Mouse (Mus musculus): ENCODE measurements around the gene Dcaf5. TPM values are rescaled to one million over a fixed set of nuclear protein-coding genes. Genes with fewer than 3 reads are reported as not detected.

Gene Dcaf5
- polyA plus RNA-seq, 1 experiment from 2014 or later, result 12.5 TPM

DNA sequence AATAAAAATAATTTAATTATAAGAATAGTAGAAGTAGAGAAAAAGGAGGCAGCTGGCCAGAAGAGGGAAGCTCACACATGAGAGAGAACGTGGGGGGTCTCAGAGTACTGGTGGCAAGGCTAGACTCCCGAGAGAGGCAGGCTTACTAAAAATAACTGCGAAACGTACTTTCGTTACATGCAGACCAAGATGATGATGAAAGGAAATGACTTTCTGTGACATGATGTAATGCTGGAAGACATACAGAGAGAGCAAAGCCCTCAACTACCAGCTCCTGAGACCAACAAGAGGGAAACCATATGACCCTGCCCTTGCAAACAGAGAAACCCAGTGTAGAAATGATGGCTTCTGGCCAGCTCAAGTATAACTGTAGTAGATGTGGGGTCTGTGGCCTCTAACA lies 76.1 kb downstream of the Dcaf5 start:
- Histone ChIP-seq H3K9me3 (ENCODE audit: control insufficient read depth, low read length) (no peaks in the 10 kb centered on the region), H3K4me2 (ENCODE audit: low read depth, low read length, severe bottlenecking) (no peak overlapping the region), H3K4me3 (ENCODE audit: low read depth, low read length) (no peak overlapping the region), H3K27ac (ENCODE audit: low read depth, low read length) (no peak overlapping the region), H3K36me3 (ENCODE audit: control insufficient read depth, insufficient read depth, low read length) (no peaks in the 10 kb centered on the region), H3K4me1 (replicated peaks; ENCODE audit: control insufficient read depth, insufficient read depth, low read length) (0 out of 2 replicates have a peak, but pooled peaks cover under 1% of the 10 kb centered on the region), H3K9ac (ENCODE audit: low read length) (no peak overlapping the region), H3K27me3 (ENCODE audit: control insufficient read depth, insufficient read depth, low read length) (no peaks in the 10 kb centered on the region)
- ATAC-seq (replicated peaks; ENCODE audit: low FRiP score) (no peak), DNase-seq (ENCODE audit: low spot score) (no peak)
- 89% methylated on average over 5 of the region's 5 CpGs for WGBS

DNA sequence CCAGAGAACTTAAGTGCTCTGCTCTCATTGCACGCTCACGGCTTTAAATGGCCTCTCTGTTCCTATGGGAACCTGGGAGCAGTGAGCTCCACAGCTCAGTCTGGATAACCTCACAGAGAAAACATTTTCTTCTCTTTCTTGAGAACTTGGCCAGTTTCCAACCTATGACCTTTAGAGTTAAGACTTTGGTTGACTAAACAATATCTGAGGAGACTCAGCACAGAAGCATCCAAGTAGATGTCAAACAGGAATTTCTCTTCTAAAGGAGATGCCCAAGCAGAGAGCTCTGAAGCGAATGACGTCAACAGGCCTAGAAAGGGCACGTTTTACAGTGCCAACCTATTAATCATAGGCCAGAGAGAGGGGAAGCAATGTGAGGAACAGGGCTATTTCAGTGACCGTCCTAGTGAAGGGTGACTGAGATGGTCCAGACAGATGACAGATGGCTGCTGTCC lies 91.6 kb downstream of the Dcaf5 start:
- ATAC-seq (replicated peaks; ENCODE audit: low FRiP score) (no peak), DNase-seq (ENCODE audit: low spot score) (peak; percentile 9)
- Histone ChIP-seq H3K27me3 (ENCODE audit: control insufficient read depth, insufficient read depth, low read length) (no peaks in the 10 kb centered on the region), H3K4me1 (replicated peaks; ENCODE audit: control insufficient read depth, insufficient read depth, low read length) (no peaks in the 10 kb centered on the region), H3K4me2 (ENCODE audit: low read depth, low read length, severe bottlenecking) (no peak overlapping the region), H3K4me3 (ENCODE audit: low read depth, low read length) (no peak overlapping the region), H3K9me3 (ENCODE audit: control insufficient read depth, low read length) (no peaks in the 10 kb centered on the region), H3K36me3 (ENCODE audit: control insufficient read depth, insufficient read depth, low read length) (no peaks in the 10 kb centered on the region; the same call in 1 of the 2 replicates), H3K9ac (ENCODE audit: low read length) (no peak overlapping the region), H3K27ac (ENCODE audit: low read depth, low read length) (no peak overlapping the region)
- WGBS, result 89% methylated on average over 6 of the region's 6 CpGs

DNA sequence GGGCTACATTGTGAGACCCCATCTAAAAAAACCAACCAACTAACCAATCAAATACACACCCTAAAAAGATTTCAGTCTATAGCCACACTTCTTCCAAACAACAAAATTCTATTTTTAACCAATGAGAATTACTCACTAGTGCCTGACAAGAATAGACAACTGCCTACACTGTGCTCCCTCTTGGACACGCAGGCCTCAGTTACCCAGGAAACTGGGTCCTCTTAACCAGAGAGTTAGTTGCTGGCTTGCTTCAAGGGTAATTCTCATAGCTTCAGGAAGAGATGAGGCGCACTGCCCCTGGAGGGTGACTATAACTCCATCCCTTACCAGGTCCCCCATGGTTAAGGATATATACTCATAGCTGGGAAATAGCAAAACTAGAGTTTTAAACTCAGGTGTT lies 95.5 kb downstream of the Dcaf5 start:
- Histone ChIP-seq H3K9me3 (ENCODE audit: control insufficient read depth, low read length) (no peaks in the 10 kb centered on the region), H3K4me3 (ENCODE audit: low read depth, low read length) (no peak overlapping the region), H3K9ac (ENCODE audit: low read length) (no peak overlapping the region), H3K36me3 (ENCODE audit: control insufficient read depth, insufficient read depth, low read length) (peaks cover 6% of the 10 kb centered on the region; the same call in 1 of the 2 replicates), H3K4me1 (replicated peaks; ENCODE audit: control insufficient read depth, insufficient read depth, low read length) (no peaks in the 10 kb centered on the region), H3K27me3 (ENCODE audit: control insufficient read depth, insufficient read depth, low read length) (no peaks in the 10 kb centered on the region), H3K27ac (ENCODE audit: low read depth, low read length) (no peak overlapping the region), H3K4me2 (ENCODE audit: low read depth, low read length, severe bottlenecking) (no peak overlapping the region)
- DNase-seq (ENCODE audit: low spot score) (no peak), ATAC-seq (replicated peaks; ENCODE audit: low FRiP score) (no peak)
- WGBS, result 93% methylated on average over 2 of the region's 2 CpGs

- no peak overlapping the region for H3K4me3 ChIP-seq (ENCODE audit: low read depth, low read length)
- H3K9ac ChIP-seq (ENCODE audit: low read length), result no peak overlapping the region
- ATAC-seq (replicated peaks; ENCODE audit: low FRiP score) (no peak), DNase-seq (ENCODE audit: low spot score) (no peak)
- no peaks in the 10 kb centered on the region for H3K9me3 ChIP-seq (ENCODE audit: control insufficient read depth, low read length)
- WGBS, result 73% methylated on average over 4 of the region's 4 CpGs
- H3K4me2 ChIP-seq (ENCODE audit: low read depth, low read length, severe bottlenecking), result no peak overlapping the region
- no peaks in the 10 kb centered on the region for H3K27me3 ChIP-seq (ENCODE audit: control insufficient read depth, insufficient read depth, low read length)
- H3K27ac ChIP-seq (ENCODE audit: low read depth, low read length), result no peak overlapping the region
- no peaks in the 10 kb centered on the region for H3K4me1 ChIP-seq (replicated peaks; ENCODE audit: control insufficient read depth, insufficient read depth, low read length)
- H3K36me3 ChIP-seq (ENCODE audit: control insufficient read depth, insufficient read depth, low read length), result peaks cover 6% of the 10 kb centered on the region; the same call in 1 of the 2 replicates
Measured at GRCm38 (mm10) chr12:80334162-80334561, 102.2 kb downstream of the Dcaf5 start.

DNA sequence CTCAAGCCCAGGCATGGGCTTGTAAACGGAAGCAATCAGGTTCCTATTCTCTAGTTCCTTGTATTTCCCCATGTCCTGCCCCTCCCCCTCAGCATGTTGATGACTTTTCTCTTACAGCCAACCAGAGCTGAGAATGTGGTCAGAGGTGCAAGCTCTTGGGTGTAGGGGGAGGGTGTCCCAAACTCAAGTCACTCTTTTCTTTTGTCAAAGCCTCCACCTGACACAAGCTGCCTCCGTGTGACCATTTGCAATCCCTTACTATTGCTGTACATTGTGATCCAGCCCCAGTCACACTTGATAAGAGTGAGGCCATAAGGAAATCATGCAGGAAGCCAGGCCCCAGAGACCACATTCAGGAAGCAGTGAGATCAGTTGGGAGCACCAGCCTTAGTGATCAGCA lies 104.8 kb downstream of the Dcaf5 start:
- DNase-seq (ENCODE audit: low spot score), result no peak
- WGBS, result 29% methylated on average over 2 of the region's 2 CpGs
- no peak for ATAC-seq (replicated peaks; ENCODE audit: low FRiP score)
- no peaks in the 10 kb centered on the region for H3K4me1 ChIP-seq (replicated peaks; ENCODE audit: control insufficient read depth, insufficient read depth, low read length)
- H3K36me3 ChIP-seq (ENCODE audit: control insufficient read depth, insufficient read depth, low read length), result no peaks in the 10 kb centered on the region
- no peak overlapping the region for H3K4me2 ChIP-seq (ENCODE audit: low read depth, low read length, severe bottlenecking)
- no peak overlapping the region for H3K4me3 ChIP-seq (ENCODE audit: low read depth, low read length)
- no peak overlapping the region for H3K9ac ChIP-seq (ENCODE audit: low read length)
- H3K27me3 ChIP-seq (ENCODE audit: control insufficient read depth, insufficient read depth, low read length), result no peaks in the 10 kb centered on the region
- no peaks in the 10 kb centered on the region for H3K9me3 ChIP-seq (ENCODE audit: control insufficient read depth, low read length)
- H3K27ac ChIP-seq (ENCODE audit: low read depth, low read length), result no peak overlapping the region

DNA sequence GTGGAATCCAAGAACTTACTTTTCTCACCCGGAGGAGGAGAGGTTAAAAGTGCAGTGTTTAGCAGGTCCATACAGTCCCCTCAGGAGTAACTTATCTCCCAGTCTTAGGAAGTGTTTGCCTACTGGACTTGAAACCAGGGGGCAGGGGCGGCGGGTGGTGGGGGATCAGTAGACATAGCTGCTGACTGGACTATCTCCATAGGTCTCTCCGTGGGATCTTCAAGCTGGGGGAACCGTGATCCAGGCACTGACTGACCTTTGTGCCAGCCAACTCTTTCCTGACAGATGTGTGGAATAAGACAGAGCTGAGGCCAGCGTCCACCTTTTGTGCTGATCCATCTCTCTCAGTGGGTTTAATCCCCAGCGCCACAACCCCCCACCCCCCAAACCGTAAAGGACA lies 105.6 kb downstream of the Dcaf5 start:
- ATAC-seq (replicated peaks; ENCODE audit: low FRiP score) (no peak), DNase-seq (ENCODE audit: low spot score) (no peak)
- Histone ChIP-seq H3K4me3 (ENCODE audit: low read depth, low read length) (no peak overlapping the region), H3K27me3 (ENCODE audit: control insufficient read depth, insufficient read depth, low read length) (no peaks in the 10 kb centered on the region), H3K36me3 (ENCODE audit: control insufficient read depth, insufficient read depth, low read length) (no peaks in the 10 kb centered on the region), H3K4me2 (ENCODE audit: low read depth, low read length, severe bottlenecking) (no peak overlapping the region), H3K4me1 (replicated peaks; ENCODE audit: control insufficient read depth, insufficient read depth, low read length) (no peaks in the 10 kb centered on the region), H3K9me3 (ENCODE audit: control insufficient read depth, low read length) (no peaks in the 10 kb centered on the region), H3K9ac (ENCODE audit: low read length) (no peak overlapping the region), H3K27ac (ENCODE audit: low read depth, low read length) (no peak overlapping the region)
- 73% methylated on average over 8 of the region's 8 CpGs for WGBS

DNA sequence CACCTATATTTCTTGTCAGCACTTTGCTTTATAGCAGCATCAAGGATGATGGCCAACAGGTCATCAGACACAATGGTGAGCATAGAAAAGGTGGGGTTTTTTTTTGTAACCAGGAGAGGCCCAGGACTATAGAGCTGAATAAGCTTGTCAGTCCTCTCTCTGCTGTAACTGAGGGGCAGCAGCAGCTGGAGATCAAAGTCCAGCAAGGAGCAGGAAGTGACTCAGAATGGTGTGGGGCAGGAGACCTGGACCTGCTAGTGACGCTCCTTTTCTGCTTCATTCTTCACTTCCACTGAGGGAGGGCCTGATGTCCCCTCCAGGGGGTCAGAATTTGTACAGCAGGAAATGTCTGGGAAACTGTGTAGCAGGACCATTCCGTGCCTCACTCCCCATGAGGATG lies 106.8 kb downstream of the Dcaf5 start:
- Histone ChIP-seq H3K27ac (ENCODE audit: low read depth, low read length) (no peak overlapping the region), H3K36me3 (ENCODE audit: control insufficient read depth, insufficient read depth, low read length) (no peaks in the 10 kb centered on the region), H3K4me3 (ENCODE audit: low read depth, low read length) (no peak overlapping the region), H3K4me1 (replicated peaks; ENCODE audit: control insufficient read depth, insufficient read depth, low read length) (no peaks in the 10 kb centered on the region), H3K4me2 (ENCODE audit: low read depth, low read length, severe bottlenecking) (no peak overlapping the region), H3K9ac (ENCODE audit: low read length) (no peak overlapping the region), H3K9me3 (ENCODE audit: control insufficient read depth, low read length) (no peaks in the 10 kb centered on the region), H3K27me3 (ENCODE audit: control insufficient read depth, insufficient read depth, low read length) (no peaks in the 10 kb centered on the region)
- ATAC-seq (replicated peaks; ENCODE audit: low FRiP score), result no peak
- no peak for DNase-seq (ENCODE audit: low spot score)
- 48% methylated on average over 2 of the region's 2 CpGs for WGBS

GRCm38 (mm10) chr12:80326047-80326446 lies 110.4 kb downstream of the Dcaf5 start:
- no peak overlapping the region for H3K27ac ChIP-seq (ENCODE audit: low read depth, low read length)
- H3K4me2 ChIP-seq (ENCODE audit: low read depth, low read length, severe bottlenecking), result no peak overlapping the region
- ATAC-seq (replicated peaks; ENCODE audit: low FRiP score), result no peak
- no peak for DNase-seq (ENCODE audit: low spot score)
- no peaks in the 10 kb centered on the region for H3K4me1 ChIP-seq (replicated peaks; ENCODE audit: control insufficient read depth, insufficient read depth, low read length)
- H3K9ac ChIP-seq (ENCODE audit: low read length), result no peak overlapping the region
- no peaks in the 10 kb centered on the region for H3K27me3 ChIP-seq (ENCODE audit: control insufficient read depth, insufficient read depth, low read length)
- no peaks in the 10 kb centered on the region for H3K9me3 ChIP-seq (ENCODE audit: control insufficient read depth, low read length)
- no peak overlapping the region for H3K4me3 ChIP-seq (ENCODE audit: low read depth, low read length)
- H3K36me3 ChIP-seq (ENCODE audit: control insufficient read depth, insufficient read depth, low read length), result no peaks in the 10 kb centered on the region

DNA sequence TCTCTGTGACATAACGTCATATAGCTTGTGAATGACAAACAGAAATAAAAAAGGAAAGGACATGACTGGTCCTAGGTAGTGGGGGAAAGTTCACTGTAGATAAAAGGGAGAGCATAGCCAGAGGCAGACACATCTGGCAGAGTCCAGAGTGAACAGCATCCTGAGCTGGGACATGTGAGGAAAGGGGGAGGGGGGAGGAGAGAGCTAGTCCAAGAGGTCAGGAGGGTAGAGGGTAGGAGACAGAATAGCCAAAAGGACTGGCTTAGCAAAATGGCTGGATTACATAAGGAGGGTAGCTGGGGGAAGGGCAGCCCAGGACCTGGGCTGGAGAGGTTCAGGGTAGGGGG lies 111.6 kb downstream of the Dcaf5 start:
- no peak overlapping the region for H3K9ac ChIP-seq (ENCODE audit: low read length)
- DNase-seq (ENCODE audit: low spot score) (no peak), ATAC-seq (replicated peaks; ENCODE audit: low FRiP score) (no peak)
- H3K4me2 ChIP-seq (ENCODE audit: low read depth, low read length, severe bottlenecking), result no peak overlapping the region
- no peak overlapping the region for H3K4me3 ChIP-seq (ENCODE audit: low read depth, low read length)
- no peaks in the 10 kb centered on the region for H3K36me3 ChIP-seq (ENCODE audit: control insufficient read depth, insufficient read depth, low read length)
- H3K27me3 ChIP-seq (ENCODE audit: control insufficient read depth, insufficient read depth, low read length), result no peaks in the 10 kb centered on the region
- H3K9me3 ChIP-seq (ENCODE audit: control insufficient read depth, low read length), result no peaks in the 10 kb centered on the region
- 75% methylated on average over 1 of the region's 1 CpGs for WGBS
- no peaks in the 10 kb centered on the region for H3K4me1 ChIP-seq (replicated peaks; ENCODE audit: control insufficient read depth, insufficient read depth, low read length)
- no peak overlapping the region for H3K27ac ChIP-seq (ENCODE audit: low read depth, low read length)

Data from forebrain, embryonic 11.5 days (tissue).